Mouse (Mus musculus): Measurements from ENCODE around the gene Paqr8. TPM values are rescaled to one million over a fixed set of nuclear protein-coding genes. Genes with fewer than 3 reads are reported as not detected.

Gene Paqr8
- polyA plus RNA-seq, 1 experiment from 2014 or later = 16.4 TPM

GRCm38 (mm10) chr1:20986378-20987056 is 96.1 kb downstream of the Paqr8 start:
- no peak for ATAC-seq (ENCODE audit: low FRiP score)
- H3K36me3 ChIP-seq = no peaks in the 10 kb centered on the region
- H3K4me3 ChIP-seq = no peak overlapping the region
- H3K4me2 ChIP-seq (replicated peaks) = no peak overlapping the region
- H3K9ac ChIP-seq = no peak overlapping the region
- no peaks in the 10 kb centered on the region for H3K9me3 ChIP-seq (replicated peaks)
- WGBS = 61% methylated on average over 10 of the region's 10 CpGs
- no peak overlapping the region for H3K27ac ChIP-seq
- no peaks in the 10 kb centered on the region for H3K27me3 ChIP-seq
- no peaks in the 10 kb centered on the region for H3K4me1 ChIP-seq

Other genes starting within 250 kb of the Paqr8 start
- gene Il17a, start 159.7 kb upstream of the Paqr8 start, polyA plus RNA-seq (2016; fragmentation: Nextera tagmentation; extraction: Ambion mirVana) = not detected in 2 replicates
- gene Il17f, start 100.0 kb upstream of the Paqr8 start, polyA plus RNA-seq (2016; fragmentation: Nextera tagmentation; extraction: Ambion mirVana) = 0.37 TPM in 1 of 2 replicates, not detected in the other
- 80.7 and 88.6 TPM in 2 replicates for gene Mcm3, start 70.3 kb upstream of the Paqr8 start, polyA plus RNA-seq (2016; fragmentation: Nextera tagmentation; extraction: Ambion mirVana)
- gene Efhc1, start 61.0 kb downstream of the Paqr8 start, polyA plus RNA-seq (2016; fragmentation: Nextera tagmentation; extraction: Ambion mirVana) = 4.4 and 4.5 TPM in 2 replicates
- 5.6 and 6.0 TPM in 2 replicates for gene Tram2, start 188.6 kb downstream of the Paqr8 start, polyA plus RNA-seq (2016; fragmentation: Nextera tagmentation; extraction: Ambion mirVana)

Data from hindbrain, embryonic 12.5 days (tissue).